Mouse (Mus musculus): Measurements from ENCODE around the gene Pars2. TPM values are rescaled to one million over a fixed set of nuclear protein-coding genes. Genes with fewer than 3 reads are reported as not detected.
A peak's percentile ranks its signal among the peaks of the same experiment; 100 is the strongest.

The Pars2 gene
- polyA plus RNA-seq (2021) = 5.8 TPM

DNA sequence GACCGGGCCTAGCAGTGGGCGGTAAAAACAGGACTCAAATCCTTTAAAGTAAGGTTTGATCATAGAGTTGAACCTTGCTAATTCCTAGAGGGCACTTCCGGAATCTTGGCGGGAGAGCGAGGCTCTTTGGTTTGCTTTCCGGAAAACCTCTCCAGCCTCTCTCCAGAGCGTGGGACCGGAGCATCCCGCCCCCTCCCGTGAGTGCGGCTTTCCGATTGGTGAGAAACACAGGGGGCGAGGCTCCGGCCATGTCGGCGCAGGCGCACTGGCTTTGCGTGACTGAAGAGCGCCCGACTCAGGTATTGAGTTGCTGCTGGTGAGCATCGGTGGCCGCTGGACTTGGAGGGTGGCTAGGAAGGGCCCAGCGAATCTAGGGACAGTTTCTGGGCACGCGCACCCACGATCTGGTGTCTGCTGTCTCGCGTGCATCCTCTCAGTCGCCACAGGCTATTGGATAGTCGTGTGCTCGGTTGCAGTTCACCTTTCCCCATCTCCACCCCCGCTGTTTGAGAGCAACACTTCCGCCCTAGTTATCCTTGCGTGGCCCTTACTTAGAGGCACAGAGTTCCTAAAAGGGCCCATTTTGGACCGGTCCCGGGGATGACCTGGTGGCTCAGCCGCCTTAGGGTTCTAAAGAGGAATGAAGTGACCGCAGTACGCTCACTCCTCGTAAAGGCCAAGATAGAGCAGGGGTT is at the start of gene Pars2:
Pars2 (plus strand) TSS at position 237 of the 695 bp plus-strand sequence.
- in situ Hi-C loops (cut with MboI; ENCODE audit: low pct_unique_long_range_greater_than_20kb) = no loop called here
- H3K27me3 ChIP-seq = no peaks in the 10 kb centered on the region
- CTCF ChIA-PET = interaction anchor here (5.9 kb wide), 1 partner anchor 19 kb away, joined by 44 read pairs; no protein-coding TSS in a partner anchor
- DNase-seq (ENCODE audit: low read depth, low spot score) = no peak
- no peak for TF ChIP-seq CTCF (IDR thresholded peaks at IDR 0.05)
- peak; percentile 75 for ATAC-seq
- POLR2A ChIA-PET = interaction anchor here (0.6 kb wide), 1 partner anchor 106 kb away, joined by 3 read pairs; no protein-coding TSS in a partner anchor

DNA sequence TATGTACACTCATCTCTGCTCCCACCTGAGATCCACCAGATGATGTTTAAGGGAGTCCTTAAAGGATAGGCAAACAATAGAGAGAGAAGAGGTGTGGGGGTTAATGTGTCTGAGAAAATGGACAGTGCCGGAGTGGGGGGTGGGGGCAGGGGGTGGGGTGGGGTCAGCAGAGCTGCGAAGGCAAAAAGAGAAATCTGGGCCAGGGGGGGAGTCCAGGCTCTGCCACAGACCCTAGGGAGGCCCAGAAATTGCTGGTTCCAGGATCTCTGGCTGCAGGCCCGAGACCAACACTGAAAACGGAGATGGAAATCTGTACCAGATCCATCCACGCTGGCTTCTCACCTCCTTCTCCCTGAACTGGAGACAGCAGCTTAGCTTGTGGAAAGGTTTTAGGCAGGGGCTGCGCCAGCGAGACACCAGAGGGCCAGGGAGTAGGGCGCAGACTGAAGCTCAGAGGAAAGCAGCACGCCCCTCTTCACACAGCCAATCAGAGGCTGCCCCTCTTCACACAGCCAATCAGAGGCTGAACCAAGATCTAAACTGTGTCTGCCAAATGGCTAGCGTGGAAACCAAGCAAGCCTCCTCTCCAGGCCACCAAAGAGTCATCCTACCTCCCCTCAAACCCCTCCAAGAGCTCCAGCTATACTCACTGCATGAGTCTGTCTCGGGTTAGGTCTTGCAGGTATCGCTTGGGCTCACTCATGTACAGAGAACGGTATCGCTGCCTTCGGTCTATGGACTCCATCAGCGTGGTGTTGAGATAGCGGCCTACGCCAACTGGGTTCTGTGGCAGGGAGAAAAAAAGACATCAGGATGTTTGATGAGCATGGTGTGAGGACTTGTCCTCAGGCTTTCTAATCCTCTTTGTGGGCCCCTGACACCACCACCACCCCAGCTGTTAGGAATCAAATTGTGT is 44.0 kb upstream of the Pars2 start:
- in situ Hi-C loops (cut with MboI; ENCODE audit: low pct_unique_long_range_greater_than_20kb) = no loop called here
- ATAC-seq (no peak), DNase-seq (ENCODE audit: low read depth, low spot score) (no peak)
- no peaks in the 10 kb centered on the region for H3K27me3 ChIP-seq
- ChIA-PET POLR2A (no interaction called here), CTCF (no interaction called here)
- TF ChIP-seq CTCF (IDR thresholded peaks at IDR 0.05) = no peak

DNA sequence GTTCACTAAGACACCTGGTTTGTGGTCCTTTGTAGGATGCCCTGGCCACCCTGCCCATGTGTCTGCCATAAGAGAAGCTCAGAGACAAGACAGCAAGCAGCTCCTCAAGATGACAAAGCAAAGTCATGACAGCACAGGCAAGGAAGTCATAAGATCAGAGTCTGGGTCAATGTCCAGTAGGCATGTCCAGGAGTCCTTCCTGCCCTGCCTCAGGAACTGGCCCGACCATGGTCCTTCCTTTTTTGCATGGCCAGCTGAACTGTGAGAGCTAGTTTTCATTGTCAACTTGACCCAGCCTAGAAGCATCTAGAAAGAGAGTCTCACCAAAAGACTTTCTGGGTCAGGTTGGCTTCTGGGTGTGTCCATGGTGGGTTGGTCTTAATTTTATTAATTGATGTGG is 43.0 kb upstream of the Pars2 start:
- no peak for TF ChIP-seq CTCF (IDR thresholded peaks at IDR 0.05)
- in situ Hi-C loops (cut with MboI; ENCODE audit: low pct_unique_long_range_greater_than_20kb) = no loop called here
- CTCF ChIA-PET = no interaction called here
- no peak for DNase-seq (ENCODE audit: low read depth, low spot score)
- H3K27me3 ChIP-seq = no peaks in the 10 kb centered on the region
- POLR2A ChIA-PET = interaction anchor here (0.6 kb wide), 1 partner anchor 346 kb away, joined by 3 read pairs; no protein-coding TSS in a partner anchor
- ATAC-seq = no peak

DNA sequence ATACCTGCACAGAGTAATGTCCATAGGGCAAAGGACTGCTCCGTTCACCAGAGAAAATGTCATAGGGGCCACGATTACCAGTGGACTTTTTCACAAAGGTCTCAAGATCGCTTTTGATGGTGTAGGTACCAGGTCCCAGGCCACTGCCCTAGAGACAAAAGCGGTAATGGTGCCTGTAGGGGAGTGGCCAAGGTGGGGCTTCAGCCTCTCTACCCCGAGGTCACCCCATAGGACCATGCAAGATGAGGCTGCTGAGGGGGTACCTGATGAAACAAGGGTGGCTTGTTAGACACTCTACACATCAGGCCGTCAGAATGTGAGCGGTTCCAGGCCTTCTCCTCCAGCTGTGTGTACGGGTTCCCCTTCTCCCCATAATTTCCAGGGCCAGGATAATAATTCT is 37.8 kb upstream of the Pars2 start:
- H3K27me3 ChIP-seq = no peaks in the 10 kb centered on the region
- TF ChIP-seq CTCF (IDR thresholded peaks at IDR 0.05) = no peak
- in situ Hi-C loops (cut with MboI; ENCODE audit: low pct_unique_long_range_greater_than_20kb) = loop anchor here (10.0 kb wide), 1 partner anchor 92 kb away; no protein-coding TSS in a partner anchor
- POLR2A ChIA-PET = no interaction called here
- CTCF ChIA-PET = interaction anchor here (3.5 kb wide), 1 partner anchor 93 kb away, joined by 33 read pairs; no protein-coding TSS in a partner anchor
- ATAC-seq (no peak), DNase-seq (ENCODE audit: low read depth, low spot score) (no peak)

DNA sequence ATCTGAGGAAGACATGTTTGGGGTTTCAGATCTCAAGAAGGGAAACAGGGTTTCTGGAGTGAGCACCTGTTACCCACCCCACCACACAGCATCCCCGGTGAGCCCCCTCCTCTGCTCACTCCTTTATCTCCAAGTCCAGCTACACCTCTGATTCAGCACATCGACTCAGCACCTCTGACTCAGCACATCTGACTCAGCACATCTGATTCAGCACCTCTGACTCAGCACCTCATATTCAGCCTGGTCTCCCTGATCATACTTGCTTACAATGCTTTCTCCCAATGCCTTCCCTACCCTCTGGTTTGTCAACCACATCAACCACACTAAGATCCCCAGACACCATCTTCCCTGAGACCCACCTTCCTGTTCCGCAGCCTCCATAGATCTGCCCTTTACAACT is 37.3 kb upstream of the Pars2 start:
- ATAC-seq = no peak
- TF ChIP-seq CTCF (IDR thresholded peaks at IDR 0.05) = no peak
- CTCF ChIA-PET = interaction anchor here (0.8 to 3.5 kb wide), 13 partner anchors 9 to 100 kb away, joined by 3 to 33 read pairs (median 6); partner anchors contain the start of gene Ttc22

DNA sequence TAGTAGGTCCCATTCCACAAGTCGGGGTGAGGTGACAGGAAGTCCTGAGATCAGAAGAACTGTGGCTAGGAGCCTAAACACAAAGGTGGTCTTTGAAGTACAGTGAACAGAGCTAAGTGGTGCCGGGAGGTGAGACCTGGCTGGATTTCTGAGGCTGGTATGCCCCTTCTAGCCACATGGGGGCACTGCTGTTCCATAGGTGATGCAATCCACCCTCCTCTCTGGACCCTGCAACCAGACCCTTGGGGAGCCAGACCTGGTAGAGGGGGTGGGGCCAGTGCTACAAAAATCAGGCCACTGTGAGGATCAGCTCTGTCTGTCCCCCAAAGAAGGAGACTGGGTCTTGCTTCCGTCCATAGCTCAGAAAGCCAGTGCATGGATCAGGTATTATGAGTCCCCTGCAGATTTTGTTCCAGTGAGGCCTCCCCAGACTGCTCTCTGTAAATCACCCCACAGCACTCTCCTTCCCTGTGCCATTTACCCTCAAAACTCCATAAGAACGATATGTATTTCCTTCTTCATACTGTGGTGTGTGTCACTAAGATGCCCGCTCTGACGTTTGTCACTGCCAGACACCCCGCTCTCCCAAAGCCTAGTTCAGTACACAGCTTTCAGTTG is 36.6 kb upstream of the Pars2 start:
- in situ Hi-C loops (cut with MboI; ENCODE audit: low pct_unique_long_range_greater_than_20kb) = loop anchor here (10.0 kb wide), 1 partner anchor 91 kb away; no protein-coding TSS in a partner anchor
- DNase-seq (ENCODE audit: low read depth, low spot score) (no peak), ATAC-seq (no peak)
- POLR2A ChIA-PET = interaction anchor here (1.0 to 1.5 kb wide), 2 partner anchors 94 to 96 kb away, joined by 4 to 5 read pairs; no protein-coding TSS in a partner anchor
- TF ChIP-seq CTCF (IDR thresholded peaks at IDR 0.05) = no peak
- CTCF ChIA-PET = interaction anchor here (0.6 to 3.5 kb wide), 15 partner anchors 9 to 100 kb away, joined by 3 to 33 read pairs (median 5); partner anchors contain the start of gene Ttc22
- H3K27me3 ChIP-seq = no peaks in the 10 kb centered on the region

More for the DNA sequence above, 37.3 kb upstream of the Pars2 start:
- POLR2A ChIA-PET = no interaction called here
- no peak for DNase-seq (ENCODE audit: low read depth, low spot score)
- in situ Hi-C loops (cut with MboI; ENCODE audit: low pct_unique_long_range_greater_than_20kb) = loop anchor here (10.0 kb wide), 1 partner anchor 91 kb away; no protein-coding TSS in a partner anchor
- no peaks in the 10 kb centered on the region for H3K27me3 ChIP-seq

DNA sequence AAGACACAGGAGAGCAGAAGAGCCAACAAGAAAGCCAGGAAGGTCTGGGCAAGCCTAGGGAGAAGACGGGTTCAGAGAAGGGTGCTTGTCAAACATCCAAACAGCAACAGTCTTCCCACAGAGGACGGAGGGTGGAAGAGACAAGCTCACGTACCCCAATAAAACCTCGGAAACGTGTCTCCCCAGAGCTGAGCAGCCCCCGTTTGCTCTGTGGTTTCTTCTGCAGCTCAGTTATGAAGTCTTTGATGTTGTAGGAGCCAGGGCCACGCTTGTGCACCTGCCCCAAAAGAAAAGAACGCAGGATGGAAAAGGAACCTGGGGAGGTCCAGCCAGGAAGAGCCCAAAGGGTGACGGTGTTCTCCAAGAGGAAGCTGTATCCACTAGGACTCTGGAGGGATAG is 36.0 kb upstream of the Pars2 start:
- in situ Hi-C loops (cut with MboI; ENCODE audit: low pct_unique_long_range_greater_than_20kb) = loop anchor here (10.0 kb wide), 1 partner anchor 90 kb away; no protein-coding TSS in a partner anchor
- TF ChIP-seq CTCF (IDR thresholded peaks at IDR 0.05) = no peak
- H3K27me3 ChIP-seq = no peaks in the 10 kb centered on the region
- ATAC-seq = no peak
- CTCF ChIA-PET = interaction anchor here (0.6 to 3.5 kb wide), 10 partner anchors 8 to 99 kb away, joined by 3 to 33 read pairs (median 7); partner anchors contain the start of gene Ttc22
- POLR2A ChIA-PET = interaction anchor here (1.0 to 1.5 kb wide), 2 partner anchors 93 to 95 kb away, joined by 4 to 5 read pairs; no protein-coding TSS in a partner anchor
- no peak for DNase-seq (ENCODE audit: low read depth, low spot score)

GRCm38 (mm10) chr4:106615637-106616036 is 35.2 kb upstream of the Pars2 start:
- DNase-seq (ENCODE audit: low read depth, low spot score) (no peak), ATAC-seq (no peak)
- no peaks in the 10 kb centered on the region for H3K27me3 ChIP-seq
- ChIA-PET POLR2A (interaction anchor here (1.0 to 1.5 kb wide), 2 partner anchors 92 to 94 kb away, joined by 4 to 5 read pairs; no protein-coding TSS in a partner anchor), CTCF (interaction anchor here (0.9 to 3.5 kb wide), 4 partner anchors 11 to 91 kb away, joined by 3 to 33 read pairs (median 7); no protein-coding TSS in a partner anchor)
- in situ Hi-C loops (cut with MboI; ENCODE audit: low pct_unique_long_range_greater_than_20kb) = loop anchor here (10.0 kb wide), 1 partner anchor 89 kb away; no protein-coding TSS in a partner anchor
- TF ChIP-seq CTCF (IDR thresholded peaks at IDR 0.05) = no peak

DNA sequence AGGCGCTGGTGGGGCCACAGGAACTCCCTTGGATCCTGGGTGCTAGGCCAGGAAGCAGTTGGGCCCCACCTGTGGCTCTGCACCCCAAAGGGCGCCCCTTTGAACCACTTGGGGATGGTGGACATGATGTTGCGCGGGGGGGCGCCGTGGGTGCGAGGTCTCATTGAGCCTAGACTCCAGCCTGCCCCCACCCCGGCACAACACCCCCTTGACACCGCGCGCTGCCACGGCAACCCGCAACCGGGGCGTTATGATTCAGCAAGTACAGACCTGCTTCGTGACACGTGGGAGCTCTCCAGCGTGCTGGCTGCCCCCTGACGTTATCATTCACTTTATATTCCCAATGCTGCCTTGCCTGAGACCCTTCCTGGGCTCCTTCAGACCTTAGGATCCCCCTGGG is 33.8 kb upstream of the Pars2 start, which contains the start of gene Lexm:
Lexm (minus strand) TSS at position 186 of the 400 bp plus-strand sequence.
- ChIA-PET CTCF (no interaction called here), POLR2A (interaction anchor here (0.7 kb wide), 1 partner anchor 55 kb away, joined by 5 read pairs; no protein-coding TSS in a partner anchor)
- DNase-seq (ENCODE audit: low read depth, low spot score) (no peak), ATAC-seq (no peak)
- no peaks in the 10 kb centered on the region for H3K27me3 ChIP-seq
- in situ Hi-C loops (cut with MboI; ENCODE audit: low pct_unique_long_range_greater_than_20kb) = loop anchor here (10.0 kb wide), 1 partner anchor 88 kb away; no protein-coding TSS in a partner anchor
- TF ChIP-seq CTCF (IDR thresholded peaks at IDR 0.05) = no peak

All from Patski (cell line).